Mouse (Mus musculus) stomach, postnatal 0 days (tissue): ENCODE data around the gene Dlg2.

Source experiments
- CTCF ChIP-seq: IDR thresholded peaks from 2 replicates; pipeline ENCODE4 v1.5.1; 2016; ENCODE audit warnings: antibody characterized with exemption, low read depth, mild to moderate bottlenecking, moderate library complexity
- EP300 ChIP-seq: optimal IDR thresholded peaks from 2 replicates; pipeline ENCODE3; 2016; ENCODE audit warnings: antibody characterized with exemption

GRCm38 (mm10) chr7:92398841-92399240 is 1922.4 kb downstream of the Dlg2 start:
- no peak for TF ChIP-seq CTCF
- TF ChIP-seq EP300: no peak
